Mouse (Mus musculus): ENCODE measurements around the gene Rdh9. TPM values are rescaled to one million over a fixed set of nuclear protein-coding genes. Genes with fewer than 3 reads are reported as not detected.
"Not testable (repeated sequence)": the region's sequence is repeated elsewhere in the genome, so short reads cannot be mapped to it uniquely, and the experiment has no call there.

Rdh9 gene
- polyA plus RNA-seq, 1 experiment = not detected

GRCm38 (mm10) chr10:127800891-127801290 is 24.7 kb downstream of the Rdh9 start, which contains the start of gene Rdh16:
Rdh16 (plus strand) TSS chr10:127801152.
- no peaks in the 10 kb centered on the region for H3K4me1 ChIP-seq (ENCODE audit: control insufficient read depth, insufficient read depth, insufficient read length, low read length)
- no peak within 1 kb of the TSS for H3K27ac ChIP-seq (replicated peaks; ENCODE audit: low read depth, low read length)
- no peak within 1 kb of the TSS for H3K4me3 ChIP-seq (ENCODE audit: insufficient read depth, low read depth, low read length)

- Histone ChIP-seq H3K4me3 (ENCODE audit: insufficient read depth, low read depth, low read length) (no peak overlapping the region), H3K27ac (replicated peaks; ENCODE audit: low read depth, low read length) (no peak overlapping the region), H3K4me1 (ENCODE audit: control insufficient read depth, insufficient read depth, insufficient read length, low read length) (no peaks in the 10 kb centered on the region)
These were observed 25.4 kb downstream of the Rdh9 start for GRCm38 (mm10) chr10:127801612-127802011.

- no peak overlapping the region for H3K4me3 ChIP-seq (ENCODE audit: insufficient read depth, low read depth, low read length)
- no peaks in the 10 kb centered on the region for H3K4me1 ChIP-seq (ENCODE audit: control insufficient read depth, insufficient read depth, insufficient read length, low read length)
- no peak overlapping the region for H3K27ac ChIP-seq (replicated peaks; ENCODE audit: low read depth, low read length)
These were observed 26.1 kb downstream of the Rdh9 start for GRCm38 (mm10) chr10:127802236-127802635.

- H3K4me1 ChIP-seq (ENCODE audit: control insufficient read depth, insufficient read depth, insufficient read length, low read length) = no peaks in the 10 kb centered on the region
- H3K27ac ChIP-seq (replicated peaks; ENCODE audit: low read depth, low read length) = no peak overlapping the region
- no peak overlapping the region for H3K4me3 ChIP-seq (ENCODE audit: insufficient read depth, low read depth, low read length)
These were observed 28.2 kb downstream of the Rdh9 start for GRCm38 (mm10) chr10:127804416-127804815.

GRCm38 (mm10) chr10:127815888-127816287 is 39.7 kb downstream of the Rdh9 start:
- Histone ChIP-seq H3K4me1 (ENCODE audit: control insufficient read depth, insufficient read depth, insufficient read length, low read length) (no peaks in the 10 kb centered on the region), H3K27ac (replicated peaks; ENCODE audit: low read depth, low read length) (no peak overlapping the region), H3K4me3 (ENCODE audit: insufficient read depth, low read depth, low read length) (no peak overlapping the region)

DNA sequence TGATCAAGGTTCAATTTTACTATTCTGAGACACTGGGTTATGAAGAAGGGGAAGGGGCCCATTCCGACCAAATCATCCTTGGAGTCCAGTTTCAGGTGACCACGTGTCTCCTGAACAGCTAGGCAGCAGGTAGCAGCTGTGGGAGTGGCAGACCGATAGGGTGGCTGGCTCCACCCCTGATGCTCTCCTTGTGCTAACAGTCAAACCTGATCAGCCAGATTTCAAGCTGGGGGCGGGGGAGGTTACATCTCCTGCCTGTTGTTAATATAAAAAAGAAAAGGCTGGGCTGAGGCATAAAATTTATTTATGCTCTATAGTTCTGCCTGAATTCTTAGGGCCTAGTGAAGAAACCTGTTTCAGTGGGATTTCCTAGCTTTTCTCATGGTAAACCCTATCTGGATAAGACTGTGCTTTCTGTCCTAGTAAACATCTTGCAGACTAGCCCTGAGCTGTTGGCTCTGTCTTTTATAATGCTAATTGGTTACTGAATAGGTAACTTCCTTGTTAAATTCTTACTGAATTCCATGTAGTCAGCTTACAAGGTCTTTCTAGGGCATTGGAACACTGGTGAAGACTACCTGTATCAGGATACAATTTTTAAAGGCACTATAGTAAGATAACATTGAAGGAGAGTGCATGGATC is 41.2 kb downstream of the Rdh9 start:
- H3K27ac ChIP-seq (replicated peaks; ENCODE audit: low read depth, low read length); H3K4me3 ChIP-seq (ENCODE audit: insufficient read depth, low read depth, low read length); H3K4me1 ChIP-seq (ENCODE audit: control insufficient read depth, insufficient read depth, insufficient read length, low read length): not testable (repeated sequence)

DNA sequence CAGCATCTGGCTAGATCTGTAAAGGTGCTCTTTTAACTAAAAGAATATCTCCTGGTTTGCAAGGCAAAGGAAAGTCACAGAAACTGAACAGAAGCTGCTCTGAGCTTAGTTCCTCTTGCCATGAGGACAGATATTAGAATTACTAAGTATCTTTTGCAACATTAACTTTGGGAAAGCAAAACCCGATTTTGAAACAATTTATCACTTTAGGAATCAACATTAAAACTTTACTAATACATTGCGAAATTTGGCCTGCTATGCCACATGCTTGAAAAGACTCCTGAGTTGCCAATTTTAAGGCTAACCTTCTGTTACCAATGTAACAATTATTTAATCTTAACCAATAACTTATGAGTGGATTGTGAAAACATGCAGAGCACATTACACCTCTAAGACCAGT is 45.6 kb downstream of the Rdh9 start:
- H3K4me3 ChIP-seq (ENCODE audit: insufficient read depth, low read depth, low read length); H3K4me1 ChIP-seq (ENCODE audit: control insufficient read depth, insufficient read depth, insufficient read length, low read length); H3K27ac ChIP-seq (replicated peaks; ENCODE audit: low read depth, low read length): not testable (repeated sequence)

- Histone ChIP-seq H3K4me3 (ENCODE audit: insufficient read depth, low read depth, low read length) (no peak overlapping the region), H3K27ac (replicated peaks; ENCODE audit: low read depth, low read length) (no peak overlapping the region), H3K4me1 (ENCODE audit: control insufficient read depth, insufficient read depth, insufficient read length, low read length) (no peaks in the 10 kb centered on the region)
These were observed 49.2 kb downstream of the Rdh9 start for GRCm38 (mm10) chr10:127825386-127825785.

DNA sequence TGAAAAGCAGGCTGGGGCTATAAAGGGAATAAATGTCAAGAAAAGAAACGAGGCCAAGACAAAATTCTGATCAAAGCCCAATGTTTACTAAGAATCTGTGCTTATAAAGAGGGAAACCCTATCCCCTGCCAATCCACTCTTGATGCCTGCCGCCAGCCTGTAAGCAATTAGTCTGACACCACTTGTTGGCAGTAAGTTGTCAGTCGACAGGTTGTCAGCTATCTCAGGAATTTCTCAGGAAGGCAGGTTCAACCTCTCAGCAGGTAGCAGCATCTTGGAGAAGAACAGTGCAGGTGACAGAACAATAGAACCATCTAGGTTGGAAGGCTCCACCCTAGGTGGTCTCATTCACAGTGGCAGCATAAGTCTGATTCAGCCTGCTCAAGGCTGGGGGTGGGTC is 52.9 kb downstream of the Rdh9 start:
- H3K4me3 ChIP-seq (ENCODE audit: insufficient read depth, low read depth, low read length) = no peak overlapping the region
- H3K4me1 ChIP-seq (ENCODE audit: control insufficient read depth, insufficient read depth, insufficient read length, low read length) = no peaks in the 10 kb centered on the region
- H3K27ac ChIP-seq (replicated peaks; ENCODE audit: low read depth, low read length) = no peak overlapping the region

DNA sequence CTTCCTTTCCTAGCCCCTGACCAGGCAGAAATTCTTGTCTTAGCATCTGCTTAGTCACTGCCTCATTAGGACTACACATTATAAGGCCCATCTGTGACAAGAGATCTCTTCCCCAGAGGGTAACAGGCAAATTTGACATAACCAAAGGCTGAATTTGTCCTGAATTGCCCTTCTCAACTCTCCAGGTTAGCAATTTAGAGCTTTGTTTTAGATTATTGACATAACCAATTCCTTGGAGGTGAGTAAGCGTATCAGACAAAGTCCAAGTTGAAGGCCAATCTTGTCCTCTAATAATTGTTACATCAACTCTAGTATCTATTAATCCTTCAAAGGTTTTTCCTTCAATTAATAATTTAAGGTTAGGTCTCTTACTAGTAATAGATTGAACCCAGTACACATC is 58.0 kb downstream of the Rdh9 start:
- not testable (repeated sequence) for H3K4me3 ChIP-seq (ENCODE audit: insufficient read depth, low read depth, low read length); H3K27ac ChIP-seq (replicated peaks; ENCODE audit: low read depth, low read length); H3K4me1 ChIP-seq (ENCODE audit: control insufficient read depth, insufficient read depth, insufficient read length, low read length)

GRCm38 (mm10) chr10:127835292-127835691 is 59.1 kb downstream of the Rdh9 start:
- no peaks in the 10 kb centered on the region; the same call in 1 of the 2 replicates for H3K4me1 ChIP-seq (ENCODE audit: control insufficient read depth, insufficient read depth, insufficient read length, low read length)
- H3K27ac ChIP-seq (replicated peaks; ENCODE audit: low read depth, low read length) = no peak overlapping the region
- H3K4me3 ChIP-seq (ENCODE audit: insufficient read depth, low read depth, low read length) = no peak overlapping the region

DNA sequence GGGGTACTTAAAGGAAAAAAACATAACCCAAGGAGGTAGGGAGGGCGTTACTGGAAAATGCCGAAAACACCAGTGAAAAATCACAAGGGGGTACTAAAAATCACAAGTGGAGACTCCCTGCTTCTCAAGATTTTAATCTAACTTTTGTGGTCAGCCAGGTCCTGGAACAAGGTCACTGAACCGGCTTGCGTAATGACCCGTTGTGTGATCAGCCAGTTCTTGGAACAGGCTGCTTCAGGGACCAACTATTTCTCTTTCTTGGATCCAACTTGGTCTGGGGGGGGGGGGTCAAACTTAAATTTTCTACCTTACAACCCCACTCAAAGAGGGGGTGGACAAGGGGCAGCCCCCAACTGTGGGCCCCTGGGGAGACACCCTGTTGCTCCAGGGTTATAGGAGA is 61.6 kb downstream of the Rdh9 start:
- not testable (repeated sequence) for H3K4me3 ChIP-seq (ENCODE audit: insufficient read depth, low read depth, low read length); H3K27ac ChIP-seq (replicated peaks; ENCODE audit: low read depth, low read length)

DNA sequence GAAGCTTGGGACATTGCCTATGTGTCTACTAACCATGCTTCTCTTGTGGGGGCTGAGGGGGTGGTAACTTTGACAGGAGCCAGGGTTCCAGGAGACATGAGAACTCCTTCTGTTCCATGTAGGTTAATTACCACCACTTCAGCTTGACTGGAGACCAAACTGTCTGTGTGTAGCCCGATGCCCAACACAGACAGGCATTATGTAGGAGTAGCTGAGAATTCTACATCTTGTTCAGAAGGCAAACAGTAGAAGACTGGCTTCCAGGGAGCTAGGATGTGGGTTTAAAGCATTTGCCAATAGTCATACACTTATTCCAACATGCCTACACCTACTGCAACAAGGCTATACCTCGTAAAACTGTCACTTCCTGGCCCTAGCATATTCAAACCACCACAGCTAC is 62.4 kb downstream of the Rdh9 start:
- H3K27ac ChIP-seq (replicated peaks; ENCODE audit: low read depth, low read length) = no peak overlapping the region
- no peak overlapping the region for H3K4me3 ChIP-seq (ENCODE audit: insufficient read depth, low read depth, low read length)
- no peaks in the 10 kb centered on the region; the same call in 1 of the 2 replicates for H3K4me1 ChIP-seq (ENCODE audit: control insufficient read depth, insufficient read depth, insufficient read length, low read length)

More for the DNA sequence above, 61.6 kb downstream of the Rdh9 start:
- not testable (repeated sequence) for H3K4me1 ChIP-seq (ENCODE audit: control insufficient read depth, insufficient read depth, insufficient read length, low read length)

DNA sequence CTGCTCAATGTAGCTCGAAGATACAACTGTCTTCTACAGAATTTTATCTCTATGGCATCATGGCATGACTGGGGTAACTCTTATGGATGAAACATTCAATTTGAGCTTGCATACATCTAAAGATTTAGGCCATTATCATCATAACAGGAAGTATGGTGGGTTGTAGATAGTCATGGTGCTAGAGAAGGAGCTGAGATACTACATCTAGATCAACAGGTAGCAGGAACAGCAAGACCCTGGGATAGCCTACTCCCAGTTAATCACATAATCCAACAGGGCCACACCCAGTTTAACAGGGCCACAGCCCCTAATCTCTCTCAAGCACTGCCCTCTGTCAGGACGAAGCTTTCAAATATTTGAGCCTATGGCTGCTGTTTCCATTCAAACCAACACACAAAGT is 64.6 kb downstream of the Rdh9 start:
- no peak overlapping the region for H3K4me3 ChIP-seq (ENCODE audit: insufficient read depth, low read depth, low read length)
- no peak overlapping the region for H3K27ac ChIP-seq (replicated peaks; ENCODE audit: low read depth, low read length)
- no peaks in the 10 kb centered on the region for H3K4me1 ChIP-seq (ENCODE audit: control insufficient read depth, insufficient read depth, insufficient read length, low read length)

Measured in brown adipose tissue, adult 24 weeks (tissue).